Mouse (Mus musculus): ENCODE data around the gene Map4k1. TPM values are rescaled to one million over a fixed set of nuclear protein-coding genes. Genes with fewer than 3 reads are reported as not detected.

Gene Map4k1
- total RNA-seq (2023), result 10 to 100 TPM; 33.6 to 51.4 TPM

DNA sequence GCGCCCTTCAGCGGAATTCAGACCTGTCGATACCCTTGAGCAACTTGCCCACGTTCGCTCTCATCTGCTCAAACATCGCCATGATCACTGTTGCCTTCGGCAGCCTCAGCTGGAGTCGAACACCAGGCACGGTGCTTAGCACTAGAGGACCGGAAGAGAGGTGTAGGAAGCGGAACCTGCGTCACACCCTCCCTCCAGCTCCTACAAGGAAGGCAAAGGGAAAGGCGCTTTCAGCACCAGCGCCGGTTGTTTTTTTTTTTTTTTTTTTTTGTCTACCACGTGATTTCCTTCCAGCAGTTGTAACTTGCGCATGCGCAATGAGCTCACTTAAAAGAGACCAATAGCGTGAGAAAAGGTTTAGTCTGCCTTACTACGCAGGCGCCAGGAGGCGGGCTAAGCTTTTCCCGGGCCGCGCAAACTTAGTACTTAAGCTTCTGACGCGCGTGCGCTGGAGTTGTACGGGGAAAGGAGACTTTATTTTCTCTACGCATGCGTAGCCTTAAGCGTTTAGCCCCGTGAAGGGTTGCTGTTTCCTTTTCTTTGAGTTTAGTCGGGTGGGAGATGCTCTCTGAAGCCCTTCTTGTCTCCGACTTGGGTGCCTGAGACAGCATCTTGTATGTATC lies at the start of gene Map4k1, which contains the start of gene Eif3k:
Gene Map4k1 (plus strand): TSS at position 400 of the 623 bp plus-strand sequence.
Gene Eif3k (minus strand): TSS at position 214 of the 623 bp plus-strand sequence.

DNA sequence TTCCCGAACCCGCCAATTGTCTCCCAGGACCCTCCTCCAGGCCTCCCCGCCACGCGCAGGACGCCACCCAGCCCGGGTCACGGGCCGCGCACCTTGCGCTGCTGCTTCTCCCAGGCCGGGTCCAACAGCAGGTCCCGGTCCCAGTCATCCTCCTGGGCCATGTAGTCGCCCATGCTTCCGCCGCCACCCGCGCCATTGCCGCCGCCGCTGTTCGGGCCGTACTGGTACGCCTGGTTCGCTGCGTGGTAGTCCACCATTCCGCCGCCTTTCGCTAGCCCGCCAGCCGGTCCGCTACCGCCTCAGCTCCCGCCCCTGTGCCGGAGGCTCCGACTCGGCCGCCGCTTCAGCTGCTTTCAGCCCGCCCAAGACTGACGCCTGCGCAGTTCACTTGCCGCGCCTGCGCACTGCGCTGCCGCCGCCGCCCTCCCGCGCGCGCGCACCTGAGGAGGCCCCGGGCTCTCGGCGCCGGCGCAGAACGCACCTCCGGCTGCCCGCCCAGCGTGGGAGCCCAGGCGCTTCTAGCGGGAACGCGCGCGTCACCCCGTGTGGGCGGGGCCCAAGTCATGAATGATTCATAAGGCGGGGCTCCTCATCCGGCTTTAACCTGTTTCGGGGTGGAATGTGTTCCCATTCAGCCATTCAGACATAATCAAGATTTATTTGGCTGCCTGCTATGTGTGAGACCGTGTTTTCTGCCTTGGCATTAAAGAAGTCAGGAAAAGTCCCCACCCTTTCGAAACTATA lies 19.8 kb upstream of the Map4k1 start, which contains the start of gene Actn4:
Gene Actn4 (minus strand): TSS at position 414 of the 744 bp plus-strand sequence.

Other genes with a start within 250 kb of the Map4k1 start
- 10 to 100 TPM; 18.3 to 19.9 TPM for gene Mrps12, start 240.2 kb upstream of the Map4k1 start, total RNA-seq (2023)
- 1 to 10 TPM; 8.3 to 9.0 TPM for gene Sars2, start 240.1 kb upstream of the Map4k1 start, total RNA-seq (2023)
- not detected for gene Ccer2, start 225.9 kb upstream of the Map4k1 start, total RNA-seq (2023)
- 10 to 100 TPM; 63.2 to 65.6 TPM for gene Sirt2, start 215.3 kb upstream of the Map4k1 start, total RNA-seq (2023)
- gene Nfkbib, start 214.5 kb upstream of the Map4k1 start, total RNA-seq (2023), result 10 to 100 TPM; 39.1 to 41.4 TPM
- gene Rinl, start 193.1 kb upstream of the Map4k1 start, total RNA-seq (2023), result 100 to 1,000 TPM in 1 of 2 experiments, 10 to 100 TPM in 1; 91.3 to 113 TPM
- 100 to 1,000 TPM; 409 to 451 TPM for gene Hnrnpl, start 173.5 kb upstream of the Map4k1 start, total RNA-seq (2023)
- gene Ech1, start 156.8 kb upstream of the Map4k1 start, total RNA-seq (2023), result 100 to 1,000 TPM; 101 to 105 TPM
- 10 to 100 TPM; 16.5 to 19.9 TPM for gene Lgals4, start 148.2 kb upstream of the Map4k1 start, total RNA-seq (2023)
- gene Lgals7, start 118.2 kb upstream of the Map4k1 start, total RNA-seq (2023), result not detected
- gene Capn12, start 100.6 kb upstream of the Map4k1 start, total RNA-seq (2023), result not detected
- 100 to 1,000 TPM; 113 to 116 TPM for gene Actn4, start 19.7 kb upstream of the Map4k1 start, total RNA-seq (2023)
- gene Eif3k, start 186 bp upstream of the Map4k1 start, total RNA-seq (2023), result 100 to 1,000 TPM; 178 to 190 TPM
- gene Ryr1, start 143.1 kb downstream of the Map4k1 start, total RNA-seq (2023), result under 1 TPM; 0.09 to 0.18 TPM
- 100 to 1,000 TPM; 301 to 302 TPM for gene Rasgrp4, start 152.8 kb downstream of the Map4k1 start, total RNA-seq (2023)
- 10 to 100 TPM; 14.3 to 19.2 TPM for gene Fam98c, start 174.2 kb downstream of the Map4k1 start, total RNA-seq (2023)
- under 1 TPM; 0.37 to 0.40 TPM for gene Ggn, start 188.2 kb downstream of the Map4k1 start, total RNA-seq (2023)
- gene Spred3, start 188.4 kb downstream of the Map4k1 start, total RNA-seq (2023), result 1 to 10 TPM; 1.6 to 2.1 TPM
- 100 to 1,000 TPM; 160 to 185 TPM for gene Psmd8, start 198.7 kb downstream of the Map4k1 start, total RNA-seq (2023)
- 1 to 10 TPM; 1.7 to 2.5 TPM for gene Catsperg1, start 232.0 kb downstream of the Map4k1 start, total RNA-seq (2023)

All from neutrophil, adult 59 days (primary cell).